Mouse (Mus musculus) left cerebral cortex, postnatal 4 days (tissue): ENCODE results near the gene Pabpn1l. TPM values are rescaled to one million over a fixed set of nuclear protein-coding genes. Genes with fewer than 3 reads are reported as not detected.

Source experiments
- DNase-seq: peaks from one replicate; pipeline ENCODE4 v3.0.0-alpha.2; 2022
- intact Hi-C: fragments of 180-260 bp; cut with DNase I; formaldehyde crosslinking; loops from one replicate; pipeline ENCODE4 v1.15.1; 2025
- total RNA-seq, 2 experiments: library from RNA; stranded (reverse); gene quantifications; 2 replicates each; pipeline ENCODE4 v1.2.3; 2021

The Pabpn1l gene
- total RNA-seq, 2 experiments from 2014 or later = not detected

DNA sequence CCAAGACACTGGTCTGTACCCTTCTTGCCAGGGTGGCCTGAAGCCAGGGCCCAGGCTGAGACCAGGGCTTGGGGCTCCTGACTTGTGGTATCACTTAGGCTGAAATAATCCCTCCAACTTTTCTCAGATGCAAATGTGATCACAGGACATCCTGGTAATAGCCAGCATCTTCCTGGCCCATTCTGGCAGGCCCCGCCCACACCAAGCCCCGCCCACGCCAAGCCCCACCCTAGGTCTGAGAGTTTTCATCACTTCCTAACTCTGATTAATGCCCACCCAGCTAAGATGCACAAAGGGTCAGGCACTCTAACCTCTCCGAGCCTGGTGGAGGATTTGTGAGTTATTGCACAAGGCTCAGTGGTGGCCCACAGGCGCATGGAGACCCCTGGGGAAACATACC is 2.1 kb downstream of the Pabpn1l start:
- intact Hi-C loops = no loop called here
- DNase-seq = no peak

GRCm38 (mm10) chr8:122618660-122619378 is 3.7 kb downstream of the Pabpn1l start:
- no peak for DNase-seq
- intact Hi-C loops = loop anchor here (5.0 kb wide), 1 partner anchor 213 kb away; no protein-coding TSS in a partner anchor

DNA sequence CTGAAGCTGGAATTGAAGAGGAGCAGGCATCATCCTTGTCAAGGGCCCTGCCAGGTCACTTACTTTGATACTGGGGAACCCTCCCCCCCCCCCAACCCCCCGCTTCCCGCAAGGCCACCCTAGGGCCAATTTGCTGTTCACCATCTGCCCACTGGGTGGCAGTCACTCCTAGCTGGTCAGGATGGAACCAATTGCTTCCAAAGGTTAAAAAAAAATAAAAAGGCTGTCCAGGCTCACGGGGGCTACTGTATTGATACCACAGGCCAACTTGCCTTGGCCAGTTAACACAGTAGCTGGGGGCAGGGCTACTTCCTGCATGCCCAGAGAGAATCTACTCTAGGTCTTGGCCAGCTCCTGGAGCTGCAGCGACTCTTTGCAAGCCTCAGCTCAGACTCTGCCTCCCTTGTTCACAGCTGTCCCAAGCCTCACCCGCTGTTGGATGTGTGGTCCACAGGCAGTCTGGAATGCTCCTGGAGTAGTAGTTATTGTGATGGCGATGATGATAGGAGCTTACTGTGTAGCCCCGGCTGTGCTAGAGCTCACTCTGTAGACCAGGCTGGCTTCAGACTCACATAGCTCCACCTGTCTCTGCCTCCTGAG is 4.5 kb downstream of the Pabpn1l start:
- intact Hi-C loops = loop anchor here (5.0 kb wide), 1 partner anchor 214 kb away; no protein-coding TSS in a partner anchor
- DNase-seq = peak; percentile 86

DNA sequence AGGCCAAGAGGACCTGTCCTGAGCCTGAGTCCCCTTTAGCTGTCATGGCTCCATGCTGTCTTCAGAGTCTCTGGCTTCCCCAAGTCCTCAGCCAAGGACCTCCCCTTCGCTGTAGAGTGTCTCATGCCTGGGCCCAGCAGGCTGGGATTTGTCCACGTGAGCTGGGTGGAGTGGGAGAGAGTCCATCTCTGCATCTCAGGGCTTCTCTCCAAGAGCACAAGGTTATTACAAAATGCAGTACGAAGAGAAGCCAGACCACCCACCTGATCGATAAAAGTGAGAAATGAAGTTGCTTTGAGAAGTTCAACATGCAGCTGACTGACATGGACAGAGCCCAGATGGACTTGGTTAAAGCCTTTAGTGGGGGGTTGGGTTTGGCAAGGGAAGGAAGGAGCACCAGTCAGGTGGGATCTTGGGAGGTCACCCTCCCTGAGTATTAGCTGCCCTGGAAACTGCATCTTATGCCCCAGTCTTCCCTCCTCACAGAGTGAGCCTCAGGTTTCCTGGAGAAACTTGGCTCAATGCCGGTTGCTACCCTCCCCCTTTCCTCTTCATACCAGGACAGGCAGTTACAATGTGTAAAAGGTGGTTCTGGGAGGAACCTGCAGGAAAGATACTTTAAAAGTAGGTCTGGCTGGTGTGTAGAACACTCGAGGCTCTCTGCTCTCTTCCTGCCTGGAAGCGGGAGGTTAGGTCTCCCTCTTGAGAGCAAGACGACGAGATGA is 6.2 kb downstream of the Pabpn1l start:
- intact Hi-C loops = loop anchor here (5.0 kb wide), 1 partner anchor 216 kb away; no protein-coding TSS in a partner anchor
- no peak for DNase-seq

DNA sequence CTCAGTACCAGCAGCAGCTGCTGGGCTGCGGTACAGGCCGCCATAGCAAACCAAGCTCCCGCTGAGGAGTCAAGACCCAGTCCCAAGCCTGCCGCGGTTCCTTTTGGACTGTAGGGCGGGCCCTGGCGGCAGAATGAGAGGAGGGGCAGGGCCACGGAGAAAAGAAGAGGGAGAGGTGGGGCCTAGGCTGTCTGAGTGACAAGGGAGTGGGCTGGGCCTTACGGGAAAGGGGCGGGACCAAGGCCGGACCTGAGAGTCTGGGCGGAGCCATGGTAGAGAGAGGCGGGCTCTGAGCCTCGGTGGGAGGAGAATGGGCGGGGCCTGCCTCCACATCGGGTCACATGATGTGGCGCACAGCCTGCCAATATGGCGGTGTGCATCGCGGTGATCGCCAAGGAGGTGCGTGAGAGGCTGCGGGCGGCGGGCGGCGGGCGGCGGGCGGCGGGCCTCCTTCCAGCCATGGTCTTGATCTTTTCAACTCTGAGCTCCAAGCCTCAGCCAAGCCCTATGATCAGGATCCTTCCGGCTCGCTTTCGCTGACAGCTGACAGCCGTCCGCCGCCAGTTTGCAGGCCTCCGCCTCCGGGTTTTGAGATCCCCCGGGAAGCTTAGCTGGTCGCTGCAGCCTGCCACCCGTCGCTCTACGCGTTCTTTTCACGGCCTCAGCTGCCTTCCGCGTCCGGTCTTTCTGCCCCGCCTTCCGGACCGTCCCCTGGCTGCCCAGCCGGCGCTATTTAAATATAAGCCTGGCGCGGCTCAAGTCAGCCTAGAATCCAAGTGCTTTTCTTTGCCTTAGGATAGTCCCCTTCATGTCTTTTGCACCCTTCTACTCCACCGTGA is 11.0 kb downstream of the Pabpn1l start, which contains the start of the genes Galns and Trappc2l:
Gene Galns, minus strand, starts transcription at position 169 of the 839 bp plus-strand sequence.
Gene Trappc2l, plus strand, starts transcription at position 346 of the 839 bp plus-strand sequence.
- DNase-seq = peak; percentile 96
- intact Hi-C loops = no loop called here

DNA sequence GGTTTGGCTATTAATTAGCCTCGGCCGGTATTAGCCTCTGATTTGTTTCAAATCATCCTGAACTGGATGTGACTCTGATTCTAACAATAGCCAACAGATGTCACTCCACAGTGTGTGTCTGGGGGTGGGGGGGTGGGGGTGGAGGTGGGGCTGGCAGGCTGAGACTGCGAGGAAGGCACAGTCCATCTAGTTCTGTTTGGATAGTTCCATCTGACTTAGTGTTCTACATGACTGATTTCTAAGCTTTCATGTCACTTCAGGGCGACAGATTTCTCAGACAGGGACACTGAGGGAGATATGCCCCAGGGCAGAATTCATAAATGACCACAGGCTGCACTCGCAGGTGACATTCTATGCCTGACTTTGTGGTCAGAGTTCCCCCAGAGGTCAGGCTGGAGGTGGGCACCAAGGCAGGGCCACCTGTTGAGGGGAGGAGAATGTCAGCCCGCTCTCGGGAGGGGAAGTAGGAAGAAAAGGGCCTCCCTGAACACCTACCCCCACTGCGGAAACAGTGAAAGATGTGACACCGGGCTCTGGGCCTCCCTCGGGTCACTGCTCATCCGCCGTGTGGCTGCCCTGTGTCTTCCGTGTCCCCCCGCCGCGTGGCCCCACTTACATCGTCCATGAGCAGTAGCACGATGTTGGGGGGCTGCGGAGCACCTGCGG is 11.8 kb downstream of the Pabpn1l start:
- intact Hi-C loops = no loop called here
- DNase-seq = no peak

DNA sequence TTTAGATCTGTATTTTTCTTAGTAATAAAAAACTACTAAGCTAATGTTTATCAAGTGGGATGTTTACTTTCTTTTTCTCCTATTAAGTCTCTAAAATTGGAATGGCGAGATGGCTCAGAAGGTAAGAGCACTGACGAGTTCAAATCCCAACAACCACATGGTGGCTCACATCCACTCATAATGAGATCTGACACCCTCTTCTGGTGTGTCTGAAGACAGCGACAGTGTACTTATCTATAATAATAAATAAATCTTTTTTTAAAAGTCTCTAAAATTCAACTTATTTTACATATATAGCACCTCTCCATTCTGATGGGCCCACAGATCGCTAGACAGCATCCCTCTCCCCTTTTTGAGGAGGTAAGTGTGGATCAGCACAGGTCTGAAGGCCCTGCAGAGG is 12.3 kb downstream of the Pabpn1l start:
- intact Hi-C loops = no loop called here
- DNase-seq = no peak

DNA sequence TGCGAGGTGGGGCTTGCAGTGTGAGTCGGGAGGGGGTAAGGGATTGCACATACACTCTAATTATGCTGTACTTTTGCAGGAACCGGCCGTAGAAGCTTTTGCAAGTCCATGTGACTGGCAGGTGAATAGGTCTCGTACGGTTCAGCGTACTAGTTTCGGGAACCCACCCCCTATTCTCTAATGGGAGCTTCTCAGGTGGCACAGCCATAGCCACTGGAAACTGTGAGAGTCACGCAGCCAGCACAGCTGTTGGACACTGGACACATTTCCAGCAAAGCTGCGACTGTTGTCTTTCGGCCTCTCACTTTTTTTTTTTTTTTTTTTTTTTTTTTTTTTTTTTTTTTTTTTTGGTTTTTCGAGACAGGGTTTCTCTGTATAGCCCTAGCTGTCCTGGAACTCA is 15.7 kb downstream of the Pabpn1l start:
- intact Hi-C loops = no loop called here

GRCm38 (mm10) chr8:122605367-122605766 is 17.2 kb downstream of the Pabpn1l start:
- no peak for DNase-seq
- intact Hi-C loops = no loop called here

More for the DNA sequence above, 15.7 kb downstream of the Pabpn1l start:
- DNase-seq = no peak

DNA sequence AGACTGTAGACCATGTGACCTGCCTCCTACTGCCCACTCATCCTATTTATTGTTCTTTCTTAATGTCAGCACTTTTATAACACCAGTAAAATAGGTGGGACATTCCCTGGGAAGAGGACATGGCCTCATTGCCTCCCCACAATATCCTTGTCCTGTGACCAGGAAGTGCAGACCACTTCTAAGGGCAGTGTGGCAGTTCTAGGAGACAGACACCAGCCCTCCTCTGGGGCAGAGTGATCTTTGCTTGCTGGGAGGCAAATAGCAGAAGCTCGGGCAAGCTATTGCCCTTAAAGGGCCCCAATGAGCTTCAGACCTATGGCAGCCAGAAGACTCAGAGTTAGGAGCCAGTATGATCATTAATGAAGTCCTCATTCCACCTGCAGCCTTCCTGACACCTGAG is 17.9 kb downstream of the Pabpn1l start:
- no peak for DNase-seq
- intact Hi-C loops = no loop called here

GRCm38 (mm10) chr8:122600666-122601065 is 21.9 kb downstream of the Pabpn1l start:
- intact Hi-C loops = no loop called here
- no peak for DNase-seq

GRCm38 (mm10) chr8:122596031-122596430 is 26.5 kb downstream of the Pabpn1l start:
- DNase-seq = no peak
- intact Hi-C loops = no loop called here

GRCm38 (mm10) chr8:122593783-122594507 is 28.6 kb downstream of the Pabpn1l start:
- intact Hi-C loops = no loop called here
- DNase-seq = peak; percentile 59

GRCm38 (mm10) chr8:122593240-122593639 is 29.3 kb downstream of the Pabpn1l start:
- intact Hi-C loops = no loop called here
- DNase-seq = no peak

DNA sequence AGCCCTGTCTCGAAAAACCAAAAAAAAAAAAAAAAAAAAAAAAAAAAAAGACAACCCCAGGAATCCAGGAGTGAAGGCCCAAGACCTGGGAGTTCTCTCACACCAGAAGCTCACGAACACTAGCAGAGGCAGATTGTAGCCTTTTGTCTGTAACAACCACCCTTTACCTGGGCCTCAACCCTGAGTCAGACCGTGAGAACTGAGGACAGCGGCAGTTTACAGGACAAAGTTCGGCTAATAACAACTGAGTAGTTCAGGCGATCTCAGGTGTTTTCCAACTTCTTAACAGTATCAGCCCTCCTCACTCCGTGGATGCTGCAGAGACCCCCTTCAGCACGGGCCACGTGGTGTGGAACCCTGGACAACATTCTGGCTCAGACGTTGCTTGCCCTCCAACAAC is 35.8 kb downstream of the Pabpn1l start:
- intact Hi-C loops = no loop called here
- DNase-seq = no peak

DNA sequence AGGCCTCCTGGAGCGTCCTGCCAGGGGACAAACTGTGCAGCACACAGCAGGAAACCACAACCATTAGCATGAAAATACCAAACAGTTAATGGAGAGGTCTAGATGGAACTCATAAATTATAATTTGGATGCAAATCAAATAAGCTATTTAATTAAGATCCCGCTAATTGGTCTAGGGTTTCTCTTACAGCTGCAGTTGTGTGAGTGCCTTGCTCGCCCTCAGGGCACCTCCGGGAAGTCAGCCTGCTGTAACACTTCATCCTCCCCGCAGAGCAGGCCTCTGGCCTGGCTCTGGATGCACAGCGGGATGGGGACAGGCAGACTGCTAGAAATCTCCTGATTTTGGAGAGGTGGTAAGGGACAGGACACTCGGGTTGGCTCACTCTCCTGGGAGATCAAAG is 36.4 kb downstream of the Pabpn1l start:
- no peak for DNase-seq
- intact Hi-C loops = no loop called here

DNA sequence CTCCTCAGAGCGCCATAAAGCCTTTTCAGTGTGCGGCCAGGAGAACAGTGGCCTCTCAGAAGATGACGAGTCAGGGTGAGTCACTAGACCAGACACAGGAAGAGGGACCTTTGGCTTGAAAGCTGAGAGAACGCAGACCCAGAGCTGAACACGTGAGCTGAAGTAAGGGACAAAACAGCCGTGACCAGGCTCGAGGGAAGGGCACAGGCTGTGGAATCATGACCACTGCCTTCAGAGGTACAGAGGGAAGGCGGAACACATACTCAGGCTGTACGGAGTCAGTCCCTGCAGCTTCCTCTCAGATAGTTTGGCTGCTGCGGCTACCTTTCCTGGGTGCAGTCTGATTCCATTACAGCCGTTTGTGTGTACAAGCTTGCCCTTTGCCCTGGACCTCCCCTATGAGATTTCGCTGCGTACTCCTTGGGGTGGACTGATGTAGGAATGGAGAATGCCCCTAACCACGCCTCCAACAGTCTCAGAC is 37.1 kb downstream of the Pabpn1l start:
- intact Hi-C loops = no loop called here
- DNase-seq = no peak

GRCm38 (mm10) chr8:122584981-122585380 is 37.6 kb downstream of the Pabpn1l start:
- intact Hi-C loops = no loop called here
- no peak for DNase-seq

DNA sequence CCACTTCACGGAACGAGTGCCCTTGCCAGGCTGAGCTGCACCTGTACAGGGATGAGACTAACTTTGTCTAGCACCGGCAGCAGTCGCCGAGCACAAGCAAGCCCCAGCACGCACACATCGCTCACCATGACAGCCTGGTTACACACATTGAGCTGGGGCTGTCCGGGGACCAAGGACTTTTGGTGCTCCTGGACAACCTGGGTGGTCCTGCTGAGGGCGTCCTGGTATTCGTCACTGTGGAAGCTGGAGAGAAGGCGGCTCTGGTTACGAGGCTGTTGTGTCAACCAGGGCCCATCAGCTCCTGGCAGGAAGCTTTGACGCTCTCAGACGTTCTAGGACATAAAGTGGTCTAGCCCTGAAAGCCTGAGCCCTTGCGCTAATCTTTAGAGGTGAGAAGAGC is 41.6 kb downstream of the Pabpn1l start:
- intact Hi-C loops = no loop called here
- no peak for DNase-seq
